Mouse (Mus musculus) spleen, adult 2 months (tissue): ENCODE results near the gene H2-Eb1. TPM values are rescaled to one million over a fixed set of nuclear protein-coding genes. Genes with fewer than 3 reads are reported as not detected.

Experiments
- DNase-seq, 2 experiments: peaks; one replicate each; pipeline versions ENCODE4 v3.0.0 to v3.0.0-alpha.2; 2012 to 2021; ENCODE audit warnings: low spot score in 2 of 2, low read depth in 1 of 2
- H3K27ac ChIP-seq: fragments of 200-500 bp; 2 replicates; pipeline ENCODE4 v1.5.1; 2012; ENCODE audit warnings: low read length, inconsistent platforms; ENCODE audit not compliant: insufficient read depth
- H3K27me3 ChIP-seq: fragments of 200-500 bp; 2 replicates; pipeline ENCODE4 v1.6.1; 2012; ENCODE audit warnings: mild to moderate bottlenecking, moderate library complexity, low read length, inconsistent platforms; ENCODE audit not compliant: control insufficient read depth, insufficient read depth
- H3K36me3 ChIP-seq: fragments of 200-500 bp; 2 replicates; pipeline ENCODE4 v1.6.1; 2012; ENCODE audit warnings: mild to moderate bottlenecking, low read length, inconsistent platforms; ENCODE audit not compliant: control insufficient read depth, insufficient read depth
- H3K4me1 ChIP-seq: fragments of 200-500 bp; 2 replicates; pipeline ENCODE4 v1.6.1; 2011; ENCODE audit warnings: inconsistent platforms; ENCODE audit not compliant: control insufficient read depth, insufficient read depth, insufficient read length
- H3K4me3 ChIP-seq: fragments of 200-500 bp; 2 replicates; pipeline ENCODE4 v1.5.1; 2011; ENCODE audit warnings: mild to moderate bottlenecking, inconsistent platforms; ENCODE audit not compliant: insufficient read depth, insufficient read length; ENCODE audit errors: extremely low read depth
- CTCF ChIP-seq: fragments of 200-500 bp; IDR thresholded peaks from 2 replicates; pipeline ENCODE4 v1.5.1; 2011; ENCODE audit warnings: mild to moderate bottlenecking, inconsistent platforms; ENCODE audit not compliant: insufficient read depth, insufficient read length, insufficient replicate concordance; ENCODE audit errors: extremely low read depth
- POLR2A ChIP-seq: fragments of 200-500 bp; IDR thresholded peaks from 2 replicates; pipeline ENCODE4 v1.6.1; 2011; ENCODE audit warnings: low read depth, low read length, inconsistent platforms
- WGBS: fragments of 180-500 bp; shearing (Covaris S2); methylation state at CpG from one replicate; pipeline ENCODE4 v1.1.7; 2018; 5-methylcytosine and 5-hydroxymethylcytosine counted together
- polyA plus RNA-seq: library from polyadenylated mRNA; depleted of rRNA; stranded (reverse); fragments of >200 nt; gene quantifications from 2 replicates; pipeline ENCODE4 v1.2.3, GENCODE M21; 2012

H2-Eb1 gene
- polyA plus RNA-seq, 1 experiment = 1,025 TPM

DNA sequence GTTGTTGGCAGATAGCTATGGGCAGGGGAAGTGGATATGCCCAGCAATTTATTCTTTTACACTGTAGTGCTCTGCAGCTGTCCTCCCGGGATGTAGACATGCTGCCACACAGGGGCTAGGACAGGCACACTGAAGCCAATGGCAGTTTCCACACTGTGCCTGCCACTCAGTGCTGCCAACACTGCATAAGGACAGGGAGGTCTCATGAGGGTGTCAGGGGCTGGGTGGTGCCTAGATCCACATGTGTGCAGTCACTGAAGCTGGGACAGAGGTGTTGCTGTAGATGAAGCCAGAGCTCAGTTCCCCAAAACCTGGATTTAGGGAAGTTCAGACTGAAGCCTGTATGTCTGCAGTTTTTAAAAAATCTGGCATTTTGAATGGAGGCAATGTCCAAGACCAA lies 6.5 kb downstream of the H2-Eb1 start:
- no peaks in the 10 kb centered on the region for H3K27me3 ChIP-seq
- WGBS = 71% methylated on average over 1 of the region's 1 CpGs
- no peak for DNase-seq
- no peak overlapping the region for H3K4me3 ChIP-seq
- peaks cover 59% of the 10 kb centered on the region for H3K36me3 ChIP-seq
- peaks cover 6% of the 10 kb centered on the region; the same call in 1 of the 2 replicates for H3K4me1 ChIP-seq
- no peak overlapping the region for H3K27ac ChIP-seq
- TF ChIP-seq CTCF = no peak
- no peak for TF ChIP-seq POLR2A

DNA sequence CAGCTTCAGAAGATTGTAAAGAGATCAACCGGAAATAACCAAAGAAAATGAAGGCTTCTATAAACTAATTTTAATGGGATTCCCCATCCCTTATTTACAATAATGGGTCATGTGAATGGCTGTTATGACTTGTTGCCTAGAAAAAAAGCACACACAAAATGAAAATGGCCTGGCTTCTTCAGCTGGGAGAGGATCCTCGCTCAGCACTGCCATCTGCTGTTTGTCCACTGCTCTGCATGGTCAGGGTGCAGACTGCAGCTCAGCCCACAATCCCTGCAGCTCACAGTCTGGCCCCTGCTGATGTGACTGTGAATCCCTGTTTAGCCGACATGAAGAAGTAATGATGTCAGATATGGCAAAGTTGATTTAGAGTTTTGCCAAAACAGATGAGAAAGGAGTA lies 7.7 kb downstream of the H2-Eb1 start:
- Histone ChIP-seq H3K4me1 (peaks cover 6% of the 10 kb centered on the region; the same call in 1 of the 2 replicates), H3K27ac (0 out of 2 replicates have a peak overlapping the region, but pooled peaks have one; percentile 11), H3K4me3 (no peak overlapping the region), H3K36me3 (peaks cover 50% of the 10 kb centered on the region), H3K27me3 (no peaks in the 10 kb centered on the region)
- peak in 1 of 2 experiments; percentile 81 for DNase-seq
- WGBS = 33% methylated on average over 3 of the region's 3 CpGs
- TF ChIP-seq POLR2A = no peak
- TF ChIP-seq CTCF = peak; percentile 87; the same call in 1 of the 2 replicates

DNA sequence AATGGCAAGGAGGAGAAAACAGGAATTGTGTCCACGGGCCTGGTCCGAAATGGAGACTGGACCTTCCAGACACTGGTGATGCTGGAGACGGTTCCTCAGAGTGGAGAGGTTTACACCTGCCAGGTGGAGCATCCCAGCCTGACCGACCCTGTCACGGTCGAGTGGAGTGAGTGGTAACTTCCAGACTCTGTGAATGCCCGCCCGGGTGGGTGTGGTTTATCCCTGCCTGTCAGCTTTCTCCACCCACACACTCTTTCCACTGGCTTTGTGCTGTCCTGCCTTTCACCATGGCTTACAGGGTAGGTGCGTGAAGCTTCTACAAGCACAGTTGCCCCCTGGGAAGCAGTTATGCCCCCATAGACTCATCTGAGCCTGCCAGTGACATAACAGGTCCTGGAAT lies 8.6 kb downstream of the H2-Eb1 start:
- no peak for DNase-seq
- WGBS = 71% methylated on average over 9 of the region's 9 CpGs
- peaks cover 4% of the 10 kb centered on the region; the same call in 1 of the 2 replicates for H3K4me1 ChIP-seq
- no peak overlapping the region for H3K4me3 ChIP-seq
- H3K27ac ChIP-seq = no peak overlapping the region
- TF ChIP-seq POLR2A = no peak
- no peak for TF ChIP-seq CTCF
- peaks cover 47% of the 10 kb centered on the region for H3K36me3 ChIP-seq
- H3K27me3 ChIP-seq = no peaks in the 10 kb centered on the region

DNA sequence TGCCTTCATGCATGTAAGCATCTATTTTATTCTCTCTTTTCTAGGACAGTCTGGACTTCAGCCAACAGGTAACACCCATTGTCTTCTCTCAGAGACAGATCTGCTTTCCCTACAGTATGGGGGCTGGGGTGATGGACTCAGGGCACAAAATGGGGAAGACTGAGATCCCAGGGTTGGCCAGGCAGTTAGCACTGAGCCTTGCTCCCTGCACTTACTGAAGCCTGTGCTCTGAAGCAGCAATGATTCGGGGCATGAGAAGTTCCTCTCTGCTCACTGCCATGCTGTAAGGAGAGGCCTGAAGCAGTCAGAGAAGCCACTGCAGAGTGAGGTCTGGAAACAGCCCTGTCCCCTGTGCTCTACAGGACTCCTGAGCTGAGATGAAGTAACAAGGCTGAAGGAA lies 9.8 kb downstream of the H2-Eb1 start:
- no peaks in the 10 kb centered on the region for H3K27me3 ChIP-seq
- WGBS = 68% methylated on average over 1 of the region's 1 CpGs
- peaks cover 39% of the 10 kb centered on the region for H3K36me3 ChIP-seq
- DNase-seq = no peak
- no peak overlapping the region for H3K4me3 ChIP-seq
- no peak overlapping the region for H3K27ac ChIP-seq
- TF ChIP-seq POLR2A = no peak
- no peak for TF ChIP-seq CTCF
- H3K4me1 ChIP-seq = peaks cover 4% of the 10 kb centered on the region; the same call in 1 of the 2 replicates

DNA sequence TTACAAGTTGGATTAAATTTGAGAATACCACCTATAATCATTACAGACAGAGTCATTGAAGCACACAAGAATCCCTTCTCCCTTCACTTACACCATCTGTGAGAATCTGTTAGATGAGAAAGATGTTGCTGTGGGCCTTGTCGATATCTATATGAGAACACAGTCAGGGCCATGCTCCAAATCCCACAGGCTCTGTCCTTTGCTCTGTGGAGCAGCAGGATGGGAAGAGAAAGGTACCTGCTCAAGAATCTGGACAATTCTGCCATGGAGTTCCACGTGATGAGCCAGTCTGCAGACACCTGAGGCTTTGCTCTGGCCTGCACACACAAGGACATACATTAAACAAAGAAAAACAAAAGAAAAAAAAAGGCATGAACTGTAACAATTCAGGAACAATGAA lies 11.0 kb downstream of the H2-Eb1 start:
- no peak for DNase-seq
- Histone ChIP-seq H3K27ac (no peak overlapping the region), H3K27me3 (no peaks in the 10 kb centered on the region), H3K4me3 (no peak overlapping the region), H3K4me1 (peaks cover 4% of the 10 kb centered on the region; the same call in 1 of the 2 replicates), H3K36me3 (peaks cover 39% of the 10 kb centered on the region)
- WGBS = 91% methylated on average over 2 of the region's 2 CpGs
- TF ChIP-seq CTCF (no peak), POLR2A (no peak)

DNA sequence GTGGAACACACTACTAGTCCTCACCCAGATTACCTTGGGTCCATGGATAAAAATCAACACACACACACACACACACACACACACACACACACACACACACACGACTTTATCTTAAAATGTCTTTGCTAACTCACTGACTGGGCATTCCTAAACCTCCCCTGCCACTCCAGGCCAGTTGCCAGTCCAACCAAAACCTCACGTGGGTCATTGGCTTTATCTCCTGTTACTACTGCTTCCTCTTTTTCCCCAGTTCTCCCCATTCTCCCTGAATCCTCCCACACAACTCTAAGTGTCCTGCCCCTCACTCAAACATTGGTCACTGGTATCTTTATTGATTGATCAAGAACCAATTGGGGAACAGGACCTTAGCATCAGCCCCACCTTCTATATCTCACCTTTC lies 11.6 kb downstream of the H2-Eb1 start:
- Histone ChIP-seq H3K36me3 (peaks cover 36% of the 10 kb centered on the region), H3K27ac (no peak overlapping the region), H3K4me3 (no peak overlapping the region), H3K27me3 (no peaks in the 10 kb centered on the region), H3K4me1 (peaks cover under 1% of the 10 kb centered on the region; the same call in 1 of the 2 replicates)
- no peak for DNase-seq
- 22% methylated on average over 2 of the region's 2 CpGs for WGBS
- TF ChIP-seq POLR2A = no peak
- no peak for TF ChIP-seq CTCF

DNA sequence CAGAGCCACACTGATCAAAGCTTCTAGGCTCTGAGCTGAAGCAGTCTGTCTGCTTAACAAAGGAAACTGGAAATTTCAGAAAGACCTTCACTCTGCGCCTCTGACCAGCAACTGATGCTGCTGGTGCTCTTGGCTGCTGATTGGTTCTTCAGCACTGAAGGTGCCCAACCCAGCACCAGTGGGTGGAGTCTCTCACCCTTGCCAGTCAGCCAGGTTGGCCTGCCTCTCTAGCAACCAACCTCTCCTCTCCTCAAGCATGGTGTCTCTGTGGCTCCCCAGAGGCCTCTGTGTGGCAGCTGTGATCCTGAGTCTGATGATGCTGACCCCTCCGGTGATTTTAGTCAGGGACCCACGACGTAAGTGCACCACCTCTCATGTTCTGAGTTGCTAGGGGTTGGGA lies 19.8 kb downstream of the H2-Eb1 start, which contains the start of gene H2-Eb2:
H2-Eb2 (plus strand) TSS at position 230 of the 400 bp plus-strand sequence.
- WGBS = 30% methylated on average over 4 of the region's 4 CpGs
- Histone ChIP-seq H3K27ac (peak within 1 kb of the TSS; percentile 78), H3K36me3 (no peaks in the 10 kb centered on the region), H3K4me1 (peaks cover 27% of the 10 kb centered on the region), H3K27me3 (no peaks in the 10 kb centered on the region), H3K4me3 (peak within 1 kb of the TSS; percentile 47)
- DNase-seq = peak; percentile 73 to 81
- TF ChIP-seq POLR2A = peak; percentile 55
- TF ChIP-seq CTCF = no peak
